Mouse (Mus musculus) neural tube, embryonic 11.5 days (tissue): Measurements from ENCODE around the gene Dglucy. TPM values are rescaled to one million over a fixed set of nuclear protein-coding genes. Genes with fewer than 3 reads are reported as not detected.
A peak's percentile ranks its signal among the peaks of the same experiment; 100 is the strongest.

Experiments used
- ATAC-seq: fragments of 200-750 bp; cut with Nextera tagmentation; 2 replicates; pipeline ENCODE4 v1.8.0; 2017; ENCODE audit warnings: moderate number of reproducible peaks, mild to moderate bottlenecking, moderate TSS enrichment, moderate library complexity; ENCODE audit not compliant: insufficient read depth, low FRiP score, low TSS enrichment
- DNase-seq: peaks from one replicate; pipeline ENCODE4 v3.0.0-alpha.2; 2015; ENCODE audit warnings: low spot score
- H3K27ac ChIP-seq: fragments of 300-500 bp; sonication (generic); 2 replicates; pipeline ENCODE4 v1.5.1; 2014; ENCODE audit warnings: low read depth, mild to moderate bottlenecking, low read length
- H3K27me3 ChIP-seq: fragments of 300-500 bp; sonication (generic); 2 replicates; pipeline ENCODE4 v1.6.1; 2014; ENCODE audit warnings: mild to moderate bottlenecking, low read length, mixed read lengths; ENCODE audit not compliant: control insufficient read depth, insufficient read depth
- H3K36me3 ChIP-seq: fragments of 300-500 bp; sonication (generic); 2 replicates; pipeline ENCODE4 v1.6.1; 2014; ENCODE audit warnings: mild to moderate bottlenecking, low read length, moderate library complexity, mixed read lengths; ENCODE audit not compliant: control insufficient read depth, insufficient read depth
- H3K4me1 ChIP-seq: fragments of 300-500 bp; sonication (generic); 2 replicates; pipeline ENCODE4 v1.6.1; 2014; ENCODE audit warnings: low read length, mixed read lengths; ENCODE audit not compliant: control insufficient read depth, insufficient read depth
- H3K4me2 ChIP-seq: fragments of 300-500 bp; sonication (generic); 2 replicates; pipeline ENCODE4 v1.6.1; 2014; ENCODE audit warnings: low read depth, mild to moderate bottlenecking, moderate library complexity
- H3K4me3 ChIP-seq: fragments of 300-500 bp; sonication (generic); 2 replicates; pipeline ENCODE4 v1.5.1; 2014; ENCODE audit warnings: low read depth, low read length
- H3K9ac ChIP-seq: fragments of 300-500 bp; sonication (generic); 2 replicates; pipeline ENCODE4 v1.6.1; 2014; ENCODE audit warnings: mild to moderate bottlenecking, low read length
- H3K9me3 ChIP-seq: fragments of 300-500 bp; sonication (generic); 2 replicates; pipeline ENCODE4 v1.6.1; 2016; ENCODE audit warnings: low read length; ENCODE audit not compliant: control insufficient read depth
- WGBS: fragments of 180-500 bp; shearing (Covaris S2); extraction: QIAGEN DNeasy Blood & Tissue Kit; methylation state at CpG from one replicate; pipeline ENCODE4 v1.1.7; 2014; 5-methylcytosine and 5-hydroxymethylcytosine counted together
- polyA plus RNA-seq: library from polyadenylated mRNA; unstranded; fragments of >200 nt; fragmentation: Nextera tagmentation; extraction: Ambion mirVana; gene quantifications from 2 replicates; pipeline ENCODE4 v1.2.1, GENCODE M21; 2014

Dglucy gene
- polyA plus RNA-seq, 1 experiment from 2014 or later, result 0.73 TPM

DNA sequence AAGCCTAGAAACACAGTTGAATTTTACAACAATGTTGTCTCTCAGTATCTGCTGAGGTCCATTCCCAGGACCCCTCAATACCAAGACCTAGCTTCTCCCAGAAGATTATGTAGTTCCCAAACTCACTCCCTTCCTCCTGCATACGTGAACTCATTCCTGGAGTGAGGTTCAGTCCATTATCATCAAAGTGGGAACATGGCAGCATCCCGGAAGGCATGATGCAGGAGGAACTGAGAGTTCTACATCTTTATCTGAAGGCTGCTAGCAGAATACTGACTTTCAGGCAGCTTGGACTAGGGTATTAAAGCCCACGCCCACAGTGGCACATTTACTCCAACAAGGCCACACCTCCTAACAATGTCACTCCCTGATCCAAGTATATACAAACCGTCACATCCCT, 64.3 kb downstream of the Dglucy start:
- WGBS, result 85% methylated on average over 4 of the region's 4 CpGs
- no peak for DNase-seq
- no peak overlapping the region for H3K9ac ChIP-seq
- H3K9me3 ChIP-seq, result no peaks in the 10 kb centered on the region
- no peak overlapping the region for H3K4me3 ChIP-seq
- H3K4me1 ChIP-seq, result peaks cover 2% of the 10 kb centered on the region; the same call in 1 of the 2 replicates
- no peak overlapping the region for H3K27ac ChIP-seq
- ATAC-seq, result no peak
- H3K27me3 ChIP-seq, result no peaks in the 10 kb centered on the region
- H3K36me3 ChIP-seq, result no peaks in the 10 kb centered on the region
- no peak overlapping the region for H3K4me2 ChIP-seq

DNA sequence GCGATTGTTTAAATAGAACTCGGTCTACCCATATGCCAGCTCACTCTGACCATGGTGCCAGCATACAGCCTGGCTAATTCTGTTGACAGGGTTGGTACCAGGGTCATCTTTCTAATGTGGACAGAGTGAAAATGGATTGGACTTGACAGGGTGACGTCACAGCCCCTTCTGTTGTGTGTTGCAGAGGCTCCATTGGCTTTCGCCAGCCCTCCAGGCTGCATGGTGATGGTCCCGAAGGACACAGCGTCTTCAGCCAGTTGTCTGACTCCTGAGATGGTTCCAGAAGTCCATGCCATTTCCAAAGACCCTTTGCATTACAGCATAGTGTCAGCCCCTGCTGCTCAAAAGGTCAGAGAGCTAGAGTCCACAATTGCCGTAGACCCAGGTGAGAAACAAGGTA, 65.7 kb downstream of the Dglucy start:
- DNase-seq (no peak), ATAC-seq (no peak)
- WGBS, result 86% methylated on average over 7 of the region's 7 CpGs
- no peak overlapping the region for H3K4me3 ChIP-seq
- H3K36me3 ChIP-seq, result no peaks in the 10 kb centered on the region
- H3K27ac ChIP-seq, result no peak overlapping the region
- no peaks in the 10 kb centered on the region for H3K27me3 ChIP-seq
- H3K4me1 ChIP-seq, result peaks cover 2% of the 10 kb centered on the region; the same call in 1 of the 2 replicates
- H3K9me3 ChIP-seq, result no peaks in the 10 kb centered on the region
- no peak overlapping the region for H3K4me2 ChIP-seq
- H3K9ac ChIP-seq, result no peak overlapping the region

DNA sequence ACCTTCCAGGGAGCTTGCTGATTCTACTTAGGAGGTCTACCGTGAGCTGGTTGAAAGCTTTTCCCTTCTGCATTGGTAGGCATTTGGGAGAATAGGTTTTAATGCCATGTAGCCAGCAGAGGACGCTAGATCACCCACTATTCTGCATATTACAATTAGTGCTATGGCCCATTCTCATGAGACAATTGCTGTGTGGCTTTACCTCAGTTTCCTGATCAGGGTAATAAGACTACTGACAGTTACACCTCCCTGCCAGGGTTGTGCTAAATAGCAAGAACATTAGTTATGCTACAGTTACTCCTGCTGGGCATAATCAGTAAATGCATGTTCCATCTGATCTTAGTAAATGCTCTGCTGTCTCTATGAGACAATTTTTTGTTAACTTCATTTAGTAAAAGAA, 67.0 kb downstream of the Dglucy start:
- ATAC-seq, result no peak
- no peak overlapping the region for H3K4me3 ChIP-seq
- peaks cover 2% of the 10 kb centered on the region; the same call in 1 of the 2 replicates for H3K4me1 ChIP-seq
- 20% methylated on average over 2 of the region's 2 CpGs for WGBS
- H3K4me2 ChIP-seq, result no peak overlapping the region
- no peak overlapping the region for H3K27ac ChIP-seq
- no peak overlapping the region for H3K9ac ChIP-seq
- DNase-seq, result no peak
- no peaks in the 10 kb centered on the region for H3K36me3 ChIP-seq
- H3K27me3 ChIP-seq, result no peaks in the 10 kb centered on the region
- no peaks in the 10 kb centered on the region for H3K9me3 ChIP-seq

DNA sequence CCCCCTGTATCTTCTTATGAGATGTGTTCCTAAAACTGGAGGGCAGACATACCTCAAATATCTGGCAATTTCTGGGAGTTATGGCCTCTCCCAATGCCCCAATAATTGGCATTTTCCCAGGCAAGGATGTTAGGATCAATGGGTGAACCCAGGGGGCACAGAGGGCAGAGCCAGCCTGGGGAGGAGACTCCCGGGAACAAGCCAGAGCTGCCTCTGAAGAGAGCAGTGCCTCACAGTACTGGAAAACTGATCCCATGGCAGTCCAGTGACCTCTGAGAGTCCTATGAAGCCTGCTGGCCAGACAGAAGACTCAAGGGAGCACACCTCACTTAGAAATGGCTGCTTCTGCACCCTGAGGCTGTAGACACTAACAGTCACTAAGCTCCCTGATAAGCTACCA, 67.7 kb downstream of the Dglucy start:
- no peak overlapping the region for H3K4me3 ChIP-seq
- H3K36me3 ChIP-seq, result no peaks in the 10 kb centered on the region
- H3K9ac ChIP-seq, result no peak overlapping the region
- no peak overlapping the region for H3K27ac ChIP-seq
- peaks cover 2% of the 10 kb centered on the region; the same call in 1 of the 2 replicates for H3K4me1 ChIP-seq
- no peak overlapping the region for H3K4me2 ChIP-seq
- 42% methylated on average over 1 of the region's 1 CpGs for WGBS
- no peaks in the 10 kb centered on the region for H3K9me3 ChIP-seq
- no peaks in the 10 kb centered on the region for H3K27me3 ChIP-seq
- ATAC-seq (no peak), DNase-seq (no peak)

DNA sequence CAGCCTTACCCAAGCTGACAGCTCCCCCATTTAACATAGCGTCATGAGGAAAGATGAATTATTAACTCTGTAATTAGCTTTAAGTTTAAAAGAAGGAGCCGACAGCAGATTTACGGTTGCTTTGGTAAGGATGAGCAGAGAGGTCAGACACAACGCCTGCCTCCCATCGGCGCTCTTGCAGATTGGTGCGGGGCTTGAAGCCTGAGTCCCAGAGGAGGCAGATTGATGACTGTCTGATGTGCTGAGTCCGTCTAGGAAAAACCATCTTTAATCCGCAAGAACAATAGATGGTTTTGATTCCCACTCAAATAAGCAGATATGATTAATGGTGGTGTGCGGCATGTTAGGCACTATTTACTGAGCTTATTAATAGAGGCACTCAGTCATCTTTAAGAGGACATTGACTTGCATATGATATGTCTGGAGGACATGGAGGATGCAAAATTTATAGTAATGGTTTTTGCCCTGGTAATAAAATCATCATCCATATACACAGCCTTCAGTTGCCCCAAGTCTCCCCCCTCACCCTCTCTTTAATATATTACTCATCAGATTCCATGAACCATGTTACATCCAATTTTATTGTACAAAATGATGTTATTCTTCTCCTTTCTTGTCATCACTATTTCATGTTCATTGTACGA, 68.7 kb downstream of the Dglucy start:
- no peak overlapping the region for H3K27ac ChIP-seq
- H3K9ac ChIP-seq, result no peak overlapping the region
- H3K4me2 ChIP-seq, result no peak overlapping the region
- H3K4me3 ChIP-seq, result no peak overlapping the region
- DNase-seq, result no peak
- 46% methylated on average over 11 of the region's 11 CpGs for WGBS
- H3K27me3 ChIP-seq, result no peaks in the 10 kb centered on the region
- peaks cover 2% of the 10 kb centered on the region; the same call in 1 of the 2 replicates for H3K4me1 ChIP-seq
- ATAC-seq, result peak; percentile 74; the same call in 1 of the 2 replicates
- no peaks in the 10 kb centered on the region for H3K36me3 ChIP-seq
- no peaks in the 10 kb centered on the region for H3K9me3 ChIP-seq

DNA sequence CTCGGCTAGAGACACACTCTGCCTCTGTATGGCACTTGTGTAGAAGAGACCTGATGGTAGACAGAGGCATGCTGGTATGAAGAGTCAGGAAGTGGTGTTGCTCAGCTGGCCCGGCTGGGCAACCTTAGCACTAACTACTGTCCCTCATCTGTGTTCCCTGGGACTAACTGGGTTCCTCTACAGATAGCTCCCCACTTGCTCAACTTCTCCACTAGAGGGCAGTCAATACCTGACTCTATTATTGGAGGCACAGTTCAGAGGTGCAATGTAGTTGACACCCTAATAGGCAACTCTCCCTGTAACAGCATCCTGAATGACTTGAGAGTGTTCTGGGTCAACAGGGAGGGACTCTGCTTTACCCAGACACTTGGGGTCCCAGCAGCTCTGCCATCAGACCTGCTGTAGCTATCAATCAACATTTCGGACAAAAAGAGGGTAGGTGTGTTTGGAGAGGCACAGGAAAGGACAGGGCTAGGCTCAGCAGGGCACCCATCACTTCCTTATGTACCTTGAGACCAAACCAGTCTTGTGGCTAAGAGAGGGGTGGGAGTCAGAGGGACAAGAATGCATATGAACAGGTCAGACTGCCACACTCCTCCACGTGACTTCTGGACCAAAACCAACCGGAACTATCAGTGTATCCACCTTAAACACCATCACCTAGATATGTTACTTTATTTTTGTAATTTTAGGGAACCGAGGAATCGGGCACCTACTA, 70.7 kb downstream of the Dglucy start:
- H3K27me3 ChIP-seq, result no peaks in the 10 kb centered on the region
- H3K27ac ChIP-seq, result no peak overlapping the region
- no peak overlapping the region for H3K4me2 ChIP-seq
- DNase-seq (peak; percentile 42), ATAC-seq (peak; percentile 35; the same call in 1 of the 2 replicates)
- 79% methylated on average over 7 of the region's 7 CpGs for WGBS
- no peak overlapping the region for H3K4me3 ChIP-seq
- no peaks in the 10 kb centered on the region for H3K36me3 ChIP-seq
- H3K9me3 ChIP-seq, result no peaks in the 10 kb centered on the region
- H3K9ac ChIP-seq, result no peak overlapping the region
- peaks cover 2% of the 10 kb centered on the region; the same call in 1 of the 2 replicates for H3K4me1 ChIP-seq

DNA sequence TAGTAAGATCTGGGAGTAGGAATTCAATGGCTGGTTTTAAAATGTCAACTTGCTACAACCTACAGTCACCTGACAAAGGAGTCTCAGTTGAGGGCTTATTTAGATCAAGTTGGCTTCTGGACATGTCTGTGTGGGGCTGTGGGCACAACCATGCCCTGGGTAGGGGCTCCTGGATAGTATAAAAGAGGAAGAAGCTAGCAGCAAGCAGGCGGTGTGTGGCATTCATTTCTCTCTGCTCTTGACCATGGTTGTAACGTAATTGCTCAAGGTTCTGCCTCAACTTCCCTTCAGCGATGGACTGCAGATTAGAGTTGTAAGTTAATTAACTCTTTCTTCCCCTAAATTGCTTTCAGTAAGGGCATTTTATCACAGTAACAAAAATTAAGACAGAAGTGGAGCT, 73.5 kb downstream of the Dglucy start:
- no peak for ATAC-seq
- no peak overlapping the region for H3K4me2 ChIP-seq
- no peak overlapping the region for H3K4me3 ChIP-seq
- no peaks in the 10 kb centered on the region for H3K9me3 ChIP-seq
- WGBS, result 85% methylated on average over 3 of the region's 3 CpGs
- no peaks in the 10 kb centered on the region for H3K27me3 ChIP-seq
- no peaks in the 10 kb centered on the region for H3K4me1 ChIP-seq
- no peak overlapping the region for H3K9ac ChIP-seq
- no peaks in the 10 kb centered on the region for H3K36me3 ChIP-seq
- DNase-seq, result no peak
- H3K27ac ChIP-seq, result no peak overlapping the region

DNA sequence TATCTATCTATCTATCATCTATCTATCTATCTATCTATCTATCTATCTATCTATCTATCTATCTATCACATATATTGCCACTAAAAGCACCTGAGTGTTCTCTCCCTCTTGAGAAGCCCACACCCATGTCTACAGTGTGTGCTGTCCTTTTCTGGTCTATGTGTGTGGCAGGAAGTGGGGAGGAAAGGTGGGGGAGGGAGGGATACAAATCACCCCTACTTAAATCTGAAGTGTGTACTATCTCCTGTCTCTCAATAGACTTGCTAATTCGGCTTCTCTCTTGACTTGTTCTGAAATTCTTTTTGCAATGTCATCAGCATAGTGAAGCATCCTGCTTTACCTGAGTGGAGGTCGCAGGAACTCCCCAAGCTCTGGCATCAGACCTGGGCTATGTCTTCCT, 77.5 kb downstream of the Dglucy start:
- no peaks in the 10 kb centered on the region for H3K9me3 ChIP-seq
- ATAC-seq, result no peak
- DNase-seq, result no peak

DNA sequence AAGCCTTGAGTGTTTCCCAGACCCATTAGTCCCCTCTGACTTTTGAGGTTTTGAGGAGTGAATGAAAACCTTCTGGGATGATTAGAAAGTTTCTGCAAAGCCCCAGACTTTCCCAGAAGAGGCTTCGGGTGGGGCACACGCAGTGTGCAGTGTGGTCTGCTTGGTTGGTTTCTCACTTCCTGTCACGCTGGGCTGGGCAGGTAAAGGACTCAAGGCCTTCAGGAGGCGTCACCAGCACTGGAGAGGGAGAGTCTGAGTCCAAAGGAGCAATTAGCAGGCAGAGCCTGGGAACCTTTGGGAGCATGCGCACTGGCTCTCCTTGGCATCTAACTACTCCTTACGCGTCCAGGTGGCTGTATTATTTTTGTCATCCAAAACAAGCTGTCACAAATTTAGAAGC, 78.9 kb downstream of the Dglucy start:
- H3K4me3 ChIP-seq, result no peak overlapping the region
- no peaks in the 10 kb centered on the region for H3K27me3 ChIP-seq
- no peak overlapping the region for H3K27ac ChIP-seq
- H3K4me1 ChIP-seq, result no peaks in the 10 kb centered on the region
- H3K9ac ChIP-seq, result no peak overlapping the region
- DNase-seq, result no peak
- no peak for ATAC-seq
- WGBS, result 84% methylated on average over 7 of the region's 7 CpGs
- H3K4me2 ChIP-seq, result no peak overlapping the region
- no peaks in the 10 kb centered on the region for H3K36me3 ChIP-seq
- no peaks in the 10 kb centered on the region for H3K9me3 ChIP-seq

More for the DNA sequence above, 77.5 kb downstream of the Dglucy start:
- no peak overlapping the region for H3K4me2 ChIP-seq
- 81% methylated on average over 2 of the region's 2 CpGs for WGBS
- no peak overlapping the region for H3K9ac ChIP-seq
- H3K27ac ChIP-seq, result no peak overlapping the region
- no peaks in the 10 kb centered on the region for H3K4me1 ChIP-seq
- H3K4me3 ChIP-seq, result no peak overlapping the region
- no peaks in the 10 kb centered on the region for H3K27me3 ChIP-seq
- H3K36me3 ChIP-seq, result no peaks in the 10 kb centered on the region
